Mouse (Mus musculus): Measurements from ENCODE around the gene Gm10842.

Gm10842 gene

GRCm38 (mm10) chr11:105152357-105152899 lies 5.7 kb downstream of the Gm10842 start:
- in situ Hi-C loops (cut with MboI, MseI): no loop called here

GRCm38 (mm10) chr11:105153068-105153833 lies 6.6 kb downstream of the Gm10842 start:
- in situ Hi-C loops (cut with MboI, MseI): no loop called here

GRCm38 (mm10) chr11:105155915-105156314 lies 9.2 kb downstream of the Gm10842 start:
- in situ Hi-C loops (cut with MboI, MseI): no loop called here

- in situ Hi-C loops (cut with MboI, MseI): no loop called here
Measured at GRCm38 (mm10) chr11:105156748-105157267, 10.1 kb downstream of the Gm10842 start.

GRCm38 (mm10) chr11:105158047-105158446 lies 11.4 kb downstream of the Gm10842 start:
- in situ Hi-C loops (cut with MboI, MseI): no loop called here

GRCm38 (mm10) chr11:105159673-105160360 lies 13.1 kb downstream of the Gm10842 start:
- in situ Hi-C loops (cut with MboI, MseI): no loop called here

GRCm38 (mm10) chr11:105161411-105161810 lies 14.7 kb downstream of the Gm10842 start:
- in situ Hi-C loops (cut with MboI, MseI): no loop called here

- in situ Hi-C loops (cut with MboI, MseI): no loop called here
Measured at GRCm38 (mm10) chr11:105164516-105165510, 18.1 kb downstream of the Gm10842 start.

GRCm38 (mm10) chr11:105166780-105167179 lies 20.1 kb downstream of the Gm10842 start:
- in situ Hi-C loops (cut with MboI, MseI): no loop called here

GRCm38 (mm10) chr11:105178516-105178915 lies 31.8 kb downstream of the Gm10842 start, which contains the start of gene Tlk2:
TSS of gene Tlk2 (plus strand) at chr11:105178807.
- in situ Hi-C loops (cut with MboI, MseI): loop anchor here (5.0 kb wide), 1 partner anchor 36 kb away; no protein-coding TSS in a partner anchor

- in situ Hi-C loops (cut with MboI, MseI): loop anchor here (5.0 kb wide), 1 partner anchor 37 kb away; no protein-coding TSS in a partner anchor
Measured at GRCm38 (mm10) chr11:105179523-105179922, 32.8 kb downstream of the Gm10842 start.

GRCm38 (mm10) chr11:105180471-105181091 lies 33.9 kb downstream of the Gm10842 start:
- in situ Hi-C loops (cut with MboI, MseI): no loop called here

- in situ Hi-C loops (cut with MboI, MseI): no loop called here
Measured at GRCm38 (mm10) chr11:105181126-105181637, 34.5 kb downstream of the Gm10842 start.

- in situ Hi-C loops (cut with MboI, MseI): no loop called here
Measured at GRCm38 (mm10) chr11:105181689-105182460, 35.2 kb downstream of the Gm10842 start.

GRCm38 (mm10) chr11:105182461-105182855 lies 35.8 kb downstream of the Gm10842 start:
- in situ Hi-C loops (cut with MboI, MseI): no loop called here

GRCm38 (mm10) chr11:105184678-105185077 lies 38.0 kb downstream of the Gm10842 start:
- in situ Hi-C loops (cut with MboI, MseI): no loop called here

GRCm38 (mm10) chr11:105192186-105192585 lies 45.5 kb downstream of the Gm10842 start:
- in situ Hi-C loops (cut with MboI, MseI): no loop called here
